In the genomic region with DNA sequence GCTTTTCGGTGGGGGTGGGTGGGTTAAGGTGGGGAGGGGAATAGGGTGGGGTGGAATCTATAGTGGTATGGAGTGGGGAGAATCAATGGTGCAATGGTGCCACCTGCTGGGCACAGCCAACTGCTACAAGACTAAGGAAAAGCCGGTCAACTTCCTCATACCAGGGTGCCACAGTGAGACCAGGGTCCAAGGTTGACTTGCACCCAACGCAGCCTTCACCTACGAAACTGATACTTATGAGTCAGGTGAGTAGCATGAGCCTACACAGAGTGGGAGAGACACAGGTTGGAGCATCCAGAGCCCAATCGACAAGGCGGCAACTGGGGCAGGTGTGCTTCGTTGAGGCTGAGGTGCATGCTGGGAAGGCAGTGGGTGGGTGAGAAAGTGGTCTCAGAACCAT, we compare ENCODE assay signal across 7 mouse cellular contexts. TPM values are rescaled to one million over a fixed set of nuclear protein-coding genes. Genes with fewer than 3 reads are reported as not detected.
DNase-seq lines count a peak whose midpoint lies in the region; ATAC-seq and TF ChIP-seq lines count a peak whose summit lies in the region.

No protein-coding gene starts in this region.

- intact Hi-C loops in gastrocnemius, adult 2 months (cut with DNase I) = loop anchor here (1.0 kb wide), 1 partner anchor 49 kb away; no protein-coding TSS in a partner anchor
- intact Hi-C loops in left cerebral cortex, postnatal 25 days (cut with DNase I) = loop anchor here (1.0 to 5.0 kb wide), 3 partner anchors 17 to 373 kb away; no protein-coding TSS in a partner anchor

- DNase-seq in adipocyte (ENCODE audit: low spot score) = peak; percentile 64
- DNase-seq in cerebellum, postnatal 25 days = peak; percentile 85 to 87
- peak; percentile 73 for DNase-seq in gastrocnemius, adult 2 months
- DNase-seq in left cerebral cortex, postnatal 25 days (ENCODE audit: low spot score in 2 of 2) = peak; percentile 73 to 82
- peak; percentile 82 for DNase-seq in mesoderm, embryonic 11.5 days (ENCODE audit: low read depth, low spot score)

- peak overlapping the region; percentile 15; the same call in 1 of the 2 replicates for H3K4me3 ChIP-seq in gastrocnemius, adult 2 months
- peak overlapping the region; percentile 20 for H3K4me3 ChIP-seq in small intestine, adult 2 months (ENCODE audit: low read depth, low read length)

- no peaks in the 10 kb centered on the region for H3K27me3 ChIP-seq in small intestine, adult 2 months (ENCODE audit: control insufficient read depth, insufficient read depth, low read length)

- H3K36me3 ChIP-seq in small intestine, adult 2 months (ENCODE audit: control insufficient read depth, insufficient read depth, low read length) = peaks cover 1% of the 10 kb centered on the region

- WGBS in small intestine, adult 2 months = 4% methylated on average over 7 of the region's 7 CpGs

- peaks cover 51% of the 10 kb centered on the region for H3K4me1 ChIP-seq in small intestine, adult 2 months (ENCODE audit: control insufficient read depth, insufficient read depth, insufficient read length, low read length)

- no peak for TF ChIP-seq POLR2A in small intestine, adult 2 months (IDR thresholded peaks at IDR 0.05; ENCODE audit: low read depth, low read length)

- peak; percentile 92 for TF ChIP-seq CTCF in gastrocnemius, adult 2 months (IDR thresholded peaks at IDR 0.05)
- peak; percentile 93; the same call in 1 of the 2 replicates for TF ChIP-seq CTCF in small intestine, adult 2 months (IDR thresholded peaks at IDR 0.05; ENCODE audit: extremely low read depth, insufficient read length, insufficient replicate concordance, low read depth, low read length)

- ATAC-seq in inflammation-experienced regulatory T-cells, adult 6 months = peak; percentile 88

- no peak overlapping the region for H3K27ac ChIP-seq in gastrocnemius, adult 2 months
- peak overlapping the region; percentile 78 for H3K27ac ChIP-seq in small intestine, adult 2 months (ENCODE audit: insufficient read depth, low read depth, low read length)

RNA-seq across cellular contexts. Expression of a gene that starts 1.0 kb away (rescaled TPM):
- total RNA-seq in gastrocnemius, adult 2 months (2021) = 1 to 10 TPM; 1.4 to 3.0 TPM
- 1 to 10 TPM; 1.4 to 2.1 (median 1.7) TPM for polyA plus RNA-seq in inflammation-experienced regulatory T-cells, adult 6 months (2017; shearing (Covaris generic))
- 10 to 100 TPM in 1 of 2 experiments, 1 to 10 TPM in 1; 9.8 to 11.0 TPM for total RNA-seq in left cerebral cortex, postnatal 25 days (2021)
- 26.9 and 51.7 TPM in 2 replicates for polyA plus RNA-seq in small intestine, adult 2 months (2012; rRNA removed)

RNA-seq across cellular contexts. Expression of a gene that starts 25.0 kb away (rescaled TPM):
- under 1 TPM in 1 of 2 experiments, not detected in 1; 0.17 TPM for total RNA-seq in gastrocnemius, adult 2 months (2021)
- polyA plus RNA-seq in inflammation-experienced regulatory T-cells, adult 6 months (2017; shearing (Covaris generic)) = not detected
- under 1 TPM; 0.64 to 0.87 TPM for total RNA-seq in left cerebral cortex, postnatal 25 days (2021)
- polyA plus RNA-seq in small intestine, adult 2 months (2012; rRNA removed) = 0.65 and 1.4 TPM in 2 replicates

RNA-seq across cellular contexts. Expression of a gene that starts 57.7 kb away (rescaled TPM):
- 1 to 10 TPM; 1.3 to 2.3 TPM for total RNA-seq in gastrocnemius, adult 2 months (2021)
- polyA plus RNA-seq in inflammation-experienced regulatory T-cells, adult 6 months (2017; shearing (Covaris generic)) = 1 to 10 TPM in 2 of 3 experiments, under 1 TPM in 1; 0.77 to 3.2 (median 2.4) TPM
- 10 to 100 TPM; 33.4 to 37.9 TPM for total RNA-seq in left cerebral cortex, postnatal 25 days (2021)
- polyA plus RNA-seq in small intestine, adult 2 months (2012; rRNA removed) = 15.6 and 17.2 TPM in 2 replicates

Comparison
In these comparisons a context has a peak if more than half of its experiments do, and no peak if none do; other contexts are left out.
1. RNA of a gene that starts 57.7 kb away (total RNA-seq): 33.4 to 37.9 TPM in left cerebral cortex, postnatal 25 days; 1.3 to 2.3 TPM in gastrocnemius, adult 2 months; every median in the first group is over 10 times any median in the second.
2. Peak in every context shown above with its lines, with median percentiles within 50 percentile points of each other: DNase-seq.